Mouse (Mus musculus): Measurements from ENCODE around the gene Rsrc1. TPM values are rescaled to one million over a fixed set of nuclear protein-coding genes. Genes with fewer than 3 reads are reported as not detected.
A peak's percentile ranks its signal among the peaks of the same experiment; 100 is the strongest.

The Rsrc1 gene
- total RNA-seq, 2 experiments from 2014 or later: 40.7 to 42.0 TPM

DNA sequence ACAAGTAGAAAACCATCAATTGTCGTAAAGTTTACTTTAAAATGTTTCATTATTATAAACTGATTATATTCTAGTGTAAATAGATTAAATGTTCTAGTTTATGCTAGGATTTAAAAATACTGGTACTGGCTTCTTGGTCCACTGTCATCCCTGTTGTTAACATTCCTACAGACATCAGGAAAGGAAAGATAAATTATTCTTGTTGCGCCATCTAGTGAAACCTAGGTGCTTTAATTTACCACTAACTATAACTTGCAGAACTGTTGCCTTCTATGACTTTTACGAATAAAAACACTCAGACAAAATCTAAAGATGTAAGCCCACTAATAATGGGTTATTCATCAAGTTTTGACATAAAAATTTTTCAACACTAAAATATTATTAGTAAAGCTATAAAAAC, 286.3 kb downstream of the Rsrc1 start:
- DNase-seq (ENCODE audit: low spot score in 2 of 2): peak in 1 of 2 experiments; percentile 20

DNA sequence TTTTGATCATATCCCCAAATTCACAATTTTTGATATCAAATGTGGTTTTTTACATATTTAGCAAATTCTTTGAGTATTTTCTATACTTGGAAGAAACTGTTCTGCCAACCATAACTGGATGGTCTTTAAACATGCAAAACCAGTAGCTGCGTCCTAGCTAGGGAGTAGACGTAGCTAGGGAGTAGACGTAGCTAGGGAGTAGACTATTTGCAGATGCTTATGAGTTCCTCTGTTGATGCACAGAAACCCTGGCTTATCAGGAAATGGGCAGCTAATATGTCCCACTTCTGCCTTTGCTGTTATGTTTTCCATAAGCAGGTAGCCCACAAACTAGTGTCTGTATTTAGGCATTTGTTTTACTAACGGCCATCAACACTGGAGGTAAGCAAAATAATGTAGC, 298.6 kb downstream of the Rsrc1 start:
- no peak for DNase-seq (ENCODE audit: low spot score in 2 of 2)

- DNase-seq (ENCODE audit: low spot score in 2 of 2): no peak
These were observed 299.1 kb downstream of the Rsrc1 start for GRCm38 (mm10) chr3:67280247-67280646.

DNA sequence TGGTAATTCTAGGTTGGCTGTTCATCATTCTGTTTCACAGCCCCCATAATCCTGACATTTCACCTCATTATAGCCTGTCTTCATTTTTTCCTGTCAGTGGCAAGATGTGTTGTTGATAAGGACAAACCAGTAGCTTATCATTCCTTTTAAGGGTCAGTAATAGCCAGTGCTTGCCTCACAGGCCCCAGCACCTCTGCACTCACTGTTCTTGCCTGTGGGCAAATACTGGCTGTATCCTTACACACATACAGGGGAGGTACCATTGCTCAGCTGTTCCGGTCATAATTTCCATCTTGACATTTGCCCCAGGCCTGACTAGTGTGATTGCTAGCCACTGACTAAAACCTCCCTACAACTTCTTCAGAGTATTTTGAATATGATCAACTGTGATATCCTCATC, 302.8 kb downstream of the Rsrc1 start:
- DNase-seq (ENCODE audit: low spot score in 2 of 2): no peak

GRCm38 (mm10) chr3:67284848-67285247, 303.7 kb downstream of the Rsrc1 start:
- DNase-seq (ENCODE audit: low spot score in 2 of 2): no peak

DNA sequence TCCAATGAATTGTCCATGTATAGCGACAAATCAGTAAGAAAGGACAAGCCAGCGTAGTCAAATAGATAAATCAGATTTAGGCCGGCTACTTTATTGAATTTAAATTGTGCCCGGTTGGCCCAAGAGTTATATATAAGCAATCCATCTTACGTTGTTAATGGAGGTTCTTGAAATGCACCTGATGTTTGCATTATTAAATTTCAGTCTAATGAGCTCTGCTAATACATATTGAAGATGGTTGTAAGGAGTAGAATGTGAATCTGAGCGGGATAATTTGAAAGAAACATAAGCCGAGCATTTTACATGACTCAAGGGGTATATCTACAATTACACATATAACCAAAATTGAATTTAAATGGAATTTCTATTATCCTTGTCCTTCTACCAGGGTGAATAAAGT, 307.5 kb downstream of the Rsrc1 start:
- DNase-seq (ENCODE audit: low spot score in 2 of 2): no peak

DNA sequence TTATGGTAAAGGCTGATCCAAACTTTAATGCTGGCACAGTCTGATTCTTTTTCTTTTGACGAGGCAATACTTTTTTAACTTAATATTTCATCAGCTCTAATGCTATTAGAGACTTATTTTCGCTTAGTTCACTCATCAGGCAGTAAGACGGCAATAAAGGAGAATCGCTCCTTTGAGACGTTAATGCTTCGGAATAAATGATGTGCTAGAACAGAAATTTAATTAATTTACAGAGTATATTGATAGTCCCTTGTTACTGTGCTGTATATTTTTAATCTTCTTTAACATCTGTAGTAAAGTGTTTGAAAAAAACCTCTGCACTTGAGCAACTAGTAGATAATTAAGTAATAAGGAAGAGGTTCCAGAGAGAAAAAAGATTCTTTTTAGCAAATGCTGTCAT, 308.3 kb downstream of the Rsrc1 start:
- DNase-seq (ENCODE audit: low spot score in 2 of 2): no peak

DNA sequence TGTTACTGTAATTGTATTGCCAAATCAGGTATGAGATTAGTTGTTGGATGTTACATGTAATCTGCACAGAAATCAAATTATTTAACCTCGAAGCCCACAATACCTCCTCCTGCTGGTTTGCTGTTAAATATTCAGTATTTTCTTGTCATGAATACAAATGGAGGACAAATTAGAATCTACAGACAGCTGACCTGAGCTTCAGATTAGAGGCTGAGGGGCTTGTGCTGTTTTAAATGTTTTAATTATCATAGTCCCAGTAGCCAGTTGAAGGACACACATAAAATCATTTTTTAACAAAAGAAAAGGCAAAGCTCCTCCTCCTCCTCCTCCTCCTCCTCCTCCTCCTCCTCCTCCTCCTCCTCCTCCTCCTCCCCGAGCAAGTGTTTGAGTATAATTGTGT, 327.5 kb downstream of the Rsrc1 start:
- no peak for DNase-seq (ENCODE audit: low spot score in 2 of 2)

GRCm38 (mm10) chr3:67309644-67310311, 328.6 kb downstream of the Rsrc1 start:
- DNase-seq (ENCODE audit: low spot score in 2 of 2): no peak

- DNase-seq (ENCODE audit: low spot score in 2 of 2): no peak
These were observed 330.2 kb downstream of the Rsrc1 start for GRCm38 (mm10) chr3:67311436-67311835.

GRCm38 (mm10) chr3:67322422-67322821, 341.2 kb downstream of the Rsrc1 start:
- no peak for DNase-seq (ENCODE audit: low spot score in 2 of 2)

DNA sequence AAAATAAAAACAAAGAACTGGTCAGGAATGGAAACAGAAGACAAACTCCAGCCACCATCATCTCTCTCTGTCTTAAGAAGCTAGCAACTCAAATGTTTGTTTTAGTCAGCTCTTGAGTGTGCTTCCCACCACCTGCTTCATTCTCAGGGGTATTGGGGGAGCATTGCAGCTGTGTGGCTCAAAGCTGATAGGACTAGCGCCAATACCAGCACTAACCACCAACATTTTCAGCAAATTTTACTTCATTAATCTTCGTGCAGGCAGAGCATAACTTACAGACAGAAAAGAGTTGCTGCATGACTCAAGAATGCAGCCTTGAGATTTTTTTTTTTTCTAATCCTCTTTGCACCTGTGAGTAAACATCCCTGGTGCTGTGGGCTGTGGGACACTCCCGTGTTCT, 358.4 kb downstream of the Rsrc1 start:
- no peak for DNase-seq (ENCODE audit: low spot score in 2 of 2)

DNA sequence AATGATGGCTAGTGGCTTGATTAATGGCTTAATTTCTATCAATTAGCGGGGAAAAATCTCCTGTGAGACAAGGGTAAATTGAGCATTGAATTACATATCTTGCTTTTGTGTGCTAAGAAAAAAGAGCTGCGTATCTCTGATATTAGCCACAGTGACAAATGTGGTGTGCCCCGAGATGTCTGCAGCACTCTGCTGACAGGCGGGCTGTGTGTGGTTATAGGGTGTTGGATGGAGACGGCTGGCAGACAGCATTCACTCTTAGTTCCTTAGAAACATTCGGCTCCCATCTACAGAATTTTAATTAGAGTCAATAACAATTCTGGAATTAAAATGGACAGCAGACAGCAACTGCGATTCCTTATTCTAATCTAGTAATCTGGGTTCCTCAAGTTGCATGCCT, 359.7 kb downstream of the Rsrc1 start:
- no peak for DNase-seq (ENCODE audit: low spot score in 2 of 2)

DNA sequence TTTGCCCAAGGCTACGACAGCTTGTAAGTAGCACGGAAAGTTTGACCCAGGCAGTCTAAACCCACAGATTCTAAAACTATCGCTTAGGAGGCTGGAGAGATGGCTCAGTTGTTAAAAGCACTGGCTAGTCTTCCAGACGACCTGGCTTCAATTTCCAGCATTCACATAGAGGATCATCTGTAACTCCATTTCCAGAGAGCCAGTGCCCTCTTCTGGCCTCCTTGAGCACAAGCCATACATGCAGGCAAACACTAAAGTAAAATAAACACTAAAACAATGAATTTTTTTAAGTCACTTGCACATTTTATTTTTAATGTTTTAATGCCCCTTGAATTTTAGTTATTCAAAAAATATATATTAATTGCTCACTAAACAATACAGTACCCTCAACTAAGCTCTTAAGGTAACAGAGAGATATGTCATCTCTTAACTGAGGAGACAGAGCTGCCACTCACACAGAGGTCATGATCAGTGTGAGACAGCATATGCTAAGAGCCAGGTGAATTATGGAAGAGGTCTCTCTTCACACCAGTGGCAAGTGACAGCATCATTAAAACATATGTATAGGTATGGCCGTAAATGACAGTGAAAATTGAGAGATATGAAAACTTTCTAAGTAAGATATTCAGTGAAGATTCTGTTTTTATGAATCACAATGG, 361.9 kb downstream of the Rsrc1 start:
- no peak for DNase-seq (ENCODE audit: low spot score in 2 of 2)

DNA sequence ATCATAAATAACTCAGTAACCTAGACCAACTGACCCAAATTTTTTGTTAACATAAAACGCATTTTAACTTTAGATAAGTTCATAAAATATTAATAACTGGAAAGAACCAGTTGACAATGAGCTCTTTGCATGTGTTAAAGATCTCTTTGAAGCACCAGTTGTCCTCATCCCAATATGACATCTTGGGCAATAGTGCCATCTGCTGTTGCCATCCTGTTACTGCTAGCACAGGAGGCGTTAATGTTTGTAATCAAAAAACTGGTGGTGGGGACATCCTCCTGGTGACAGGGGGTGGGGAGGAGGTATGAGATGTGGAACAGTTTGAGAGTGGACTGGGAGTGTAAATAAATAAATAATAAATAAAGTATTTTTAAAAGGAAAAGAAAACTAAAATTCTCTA, 363.4 kb downstream of the Rsrc1 start:
- DNase-seq (ENCODE audit: low spot score in 2 of 2): peak; percentile 57 to 76

GRCm38 (mm10) chr3:67346674-67347073, 365.5 kb downstream of the Rsrc1 start:
- DNase-seq (ENCODE audit: low spot score in 2 of 2): no peak

- DNase-seq (ENCODE audit: low spot score in 2 of 2): no peak
These were observed 370.4 kb downstream of the Rsrc1 start for GRCm38 (mm10) chr3:67351406-67352127.

GRCm38 (mm10) chr3:67352128-67352762, 371.1 kb downstream of the Rsrc1 start:
- peak in 1 of 2 experiments; percentile 45 for DNase-seq (ENCODE audit: low spot score in 2 of 2)

GRCm38 (mm10) chr3:67352763-67353149, 371.6 kb downstream of the Rsrc1 start:
- DNase-seq (ENCODE audit: low spot score in 2 of 2): no peak

DNA sequence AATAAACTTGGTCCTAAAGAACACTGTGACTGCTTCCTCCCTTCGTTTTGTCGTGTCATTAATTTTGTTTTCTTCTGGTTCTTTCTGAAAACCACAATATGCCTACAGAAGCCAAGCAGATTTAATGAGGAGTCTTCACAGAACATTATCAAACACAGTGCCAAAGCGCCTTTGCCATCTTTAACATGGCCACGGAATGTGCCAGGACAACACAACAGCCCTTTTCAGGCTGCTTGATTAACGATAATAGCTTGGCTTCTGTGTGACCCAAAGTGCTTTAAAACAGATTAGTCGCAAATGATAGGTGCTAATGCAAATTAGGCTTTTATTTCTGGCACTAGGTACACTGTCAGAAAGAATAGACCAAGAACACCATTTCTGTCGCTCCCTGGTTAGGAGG, 377.2 kb downstream of the Rsrc1 start:
- DNase-seq (ENCODE audit: low spot score in 2 of 2): no peak

DNA sequence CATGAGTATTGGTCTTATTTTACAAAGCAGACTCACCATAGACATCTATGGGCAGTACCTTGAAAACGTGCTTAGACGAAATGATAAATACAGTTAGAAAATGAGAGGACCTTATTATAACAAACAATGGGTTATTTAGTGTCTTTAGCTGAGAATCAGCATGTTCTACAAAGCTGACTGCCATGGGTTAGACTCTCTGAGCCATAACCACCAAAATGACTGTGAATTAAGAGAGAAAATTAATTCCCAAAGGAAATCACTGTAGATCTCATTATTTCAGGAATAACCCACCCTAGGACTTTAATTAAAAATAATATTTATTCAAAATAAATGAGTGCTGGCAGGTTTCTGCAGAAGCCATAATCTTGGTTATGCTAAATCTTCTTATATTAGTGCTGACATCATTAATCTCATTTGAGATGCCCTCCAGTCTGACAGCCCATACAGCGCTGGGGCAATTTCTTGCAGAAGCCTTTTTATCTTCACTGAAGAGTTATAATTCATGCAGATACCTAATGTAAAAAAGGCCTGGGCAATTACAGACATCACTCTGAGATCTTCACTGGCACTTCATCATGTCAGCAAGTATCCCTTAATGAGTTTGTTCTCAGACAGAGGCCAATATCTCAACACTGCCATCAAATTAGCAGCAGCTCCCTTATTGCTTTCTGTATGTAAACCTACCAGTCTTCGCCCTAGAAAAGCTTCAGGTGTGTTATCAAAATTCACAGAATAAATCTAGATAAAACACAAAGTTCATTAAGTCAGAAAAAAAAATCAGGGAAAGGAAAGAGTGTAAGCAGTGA, 385.1 kb downstream of the Rsrc1 start:
- no peak for DNase-seq (ENCODE audit: low spot score in 2 of 2)
